Mouse (Mus musculus) ovary, postnatal 36 days (tissue): Measurements from ENCODE around the gene Ccdc3.
"Not testable (repeated sequence)": the region's sequence is repeated elsewhere in the genome, so short reads cannot be mapped to it uniquely, and the experiment has no call there.

ENCODE experiments used
- DNase-seq: peaks from one replicate; pipeline ENCODE4 v3.0.0; 2022; ENCODE audit warnings: low spot score, mixed read lengths

Gene Ccdc3

GRCm38 (mm10) chr2:5214581-5214980 is 77.0 kb downstream of the Ccdc3 start:
- DNase-seq: no peak

- DNase-seq: no peak
These were observed 77.8 kb downstream of the Ccdc3 start for GRCm38 (mm10) chr2:5215252-5215815.

- DNase-seq: no peak
These were observed 81.6 kb downstream of the Ccdc3 start for GRCm38 (mm10) chr2:5219206-5219605.

- DNase-seq: no peak
These were observed 82.3 kb downstream of the Ccdc3 start for GRCm38 (mm10) chr2:5219847-5220375.

- no peak for DNase-seq
These were observed 85.0 kb downstream of the Ccdc3 start for GRCm38 (mm10) chr2:5222571-5222970.

GRCm38 (mm10) chr2:5236846-5237482 is 99.4 kb downstream of the Ccdc3 start:
- no peak for DNase-seq

GRCm38 (mm10) chr2:5237870-5238269 is 100.3 kb downstream of the Ccdc3 start:
- DNase-seq: no peak

- no peak for DNase-seq
These were observed 101.9 kb downstream of the Ccdc3 start for GRCm38 (mm10) chr2:5239492-5239891.

- no peak for DNase-seq
These were observed 103.9 kb downstream of the Ccdc3 start for GRCm38 (mm10) chr2:5241469-5241897.

- DNase-seq: not testable (repeated sequence)
These were observed 111.6 kb downstream of the Ccdc3 start for GRCm38 (mm10) chr2:5249199-5249598.

- DNase-seq: peak; percentile 66
These were observed 112.4 kb downstream of the Ccdc3 start for GRCm38 (mm10) chr2:5249969-5250368.

GRCm38 (mm10) chr2:5258250-5258649 is 120.7 kb downstream of the Ccdc3 start:
- no peak for DNase-seq

- no peak for DNase-seq
These were observed 124.7 kb downstream of the Ccdc3 start for GRCm38 (mm10) chr2:5262279-5262678.

GRCm38 (mm10) chr2:5267980-5268379 is 130.4 kb downstream of the Ccdc3 start:
- DNase-seq: no peak
